Mouse (Mus musculus): ENCODE measurements around the gene Oca2. TPM values are rescaled to one million over a fixed set of nuclear protein-coding genes. Genes with fewer than 3 reads are reported as not detected.

The Oca2 gene
- polyA plus RNA-seq, 1 experiment, result not detected

DNA sequence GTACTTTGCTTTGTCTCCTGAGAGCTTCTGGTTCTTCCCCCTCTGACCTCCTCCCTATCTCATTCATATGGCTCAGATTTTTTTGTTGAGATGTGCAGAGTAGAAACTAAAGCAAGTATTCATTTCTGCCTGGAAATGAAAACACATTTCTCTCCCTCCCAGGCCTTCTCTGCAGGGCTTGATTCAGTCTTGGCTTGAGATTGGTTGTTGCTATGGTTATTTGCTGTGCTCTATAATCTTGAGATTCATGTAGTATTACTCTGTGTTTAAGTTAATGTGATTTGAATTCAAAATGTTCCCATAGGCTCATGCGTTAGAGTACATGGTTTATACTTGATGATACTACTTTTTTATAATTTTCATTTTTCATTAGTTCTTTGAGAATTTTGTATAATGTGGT lies 260.9 kb downstream of the Oca2 start:
- H3K79me2 ChIP-seq (ENCODE audit: control insufficient read depth, insufficient read depth), result no peaks in the 10 kb centered on the region
- no peaks in the 10 kb centered on the region for H3K36me3 ChIP-seq (ENCODE audit: control insufficient read depth, insufficient read depth)
- no peak overlapping the region for H3K4me3 ChIP-seq
- no peak overlapping the region for H3ac ChIP-seq (ENCODE audit: control insufficient read depth, insufficient read length)
- H3K4me2 ChIP-seq (ENCODE audit: low read depth), result no peak overlapping the region
- TF ChIP-seq MAX (IDR thresholded peaks at IDR 0.05; ENCODE audit: low read depth), result no peak
- TF ChIP-seq TCF3 (IDR thresholded peaks at IDR 0.05; ENCODE audit: insufficient read length, low read depth), result no peak
- TF ChIP-seq POLR2AphosphoS2 (IDR thresholded peaks at IDR 0.05; ENCODE audit: insufficient read length, low read depth), result no peak
- TF ChIP-seq CEBPB (IDR thresholded peaks at IDR 0.05; ENCODE audit: insufficient read depth, poor library complexity, severe bottlenecking), result no peak
- TF ChIP-seq USF1 (IDR thresholded peaks at IDR 0.05; ENCODE audit: low read depth), result no peak
- TF ChIP-seq SRF (IDR thresholded peaks at IDR 0.05; ENCODE audit: control insufficient read depth, insufficient read length, low read depth), result no peak
- TF ChIP-seq MYOD1 (IDR thresholded peaks at IDR 0.05; ENCODE audit: control insufficient read depth in 1 of 3, insufficient read length in 2 of 3, low read depth in 2 of 3), result no peak
- TF ChIP-seq TCF12 (IDR thresholded peaks at IDR 0.05; ENCODE audit: insufficient read depth, poor library complexity, severe bottlenecking), result no peak
- TF ChIP-seq POLR2A (IDR thresholded peaks at IDR 0.05; ENCODE audit: insufficient read length, low read depth), result no peak
- TF ChIP-seq MYOG (IDR thresholded peaks at IDR 0.05; ENCODE audit: control insufficient read depth in 1 of 3, insufficient read depth in 1 of 3, insufficient read length in 2 of 3, low read depth in 2 of 3), result no peak
- TF ChIP-seq E2F4 (IDR thresholded peaks at IDR 0.05; ENCODE audit: insufficient read depth), result no peak
- TF ChIP-seq REST (IDR thresholded peaks at IDR 0.05; ENCODE audit: insufficient read depth, insufficient read length), result no peak
- no peaks in the 10 kb centered on the region for H3K27me3 ChIP-seq (ENCODE audit: control insufficient read depth, insufficient read depth, insufficient read length)

DNA sequence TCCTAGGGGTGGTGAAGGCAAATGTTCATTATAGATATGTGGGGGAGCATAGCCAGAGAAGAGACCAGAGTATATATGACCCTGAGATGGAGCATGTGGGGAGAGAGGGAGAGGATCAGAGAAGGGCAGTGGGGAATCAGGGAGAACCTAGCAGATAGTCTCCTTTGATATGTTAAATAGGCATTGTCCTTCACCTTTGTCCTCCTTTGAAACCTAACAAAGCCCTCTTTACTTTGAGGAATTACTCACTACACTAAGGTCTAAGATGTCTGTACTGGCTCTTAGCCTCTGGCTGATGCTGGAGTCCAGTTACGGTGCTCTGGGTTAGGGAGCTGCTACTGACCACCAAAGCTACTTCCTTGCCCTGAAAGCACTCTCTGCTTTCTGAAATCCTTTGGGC lies 279.0 kb downstream of the Oca2 start:
- Histone ChIP-seq H3K36me3 (ENCODE audit: control insufficient read depth, insufficient read depth) (no peaks in the 10 kb centered on the region), H3K79me2 (ENCODE audit: control insufficient read depth, insufficient read depth) (no peaks in the 10 kb centered on the region), H3K4me2 (ENCODE audit: low read depth) (no peak overlapping the region), H3ac (ENCODE audit: control insufficient read depth, insufficient read length) (no peak overlapping the region), H3K4me3 (no peak overlapping the region), H3K27me3 (ENCODE audit: control insufficient read depth, insufficient read depth, insufficient read length) (no peaks in the 10 kb centered on the region)
- no peak for TF ChIP-seq POLR2A (IDR thresholded peaks at IDR 0.05; ENCODE audit: insufficient read length, low read depth)
- no peak for TF ChIP-seq MYOD1 (IDR thresholded peaks at IDR 0.05; ENCODE audit: control insufficient read depth in 1 of 3, insufficient read length in 2 of 3, low read depth in 2 of 3)
- no peak for TF ChIP-seq REST (IDR thresholded peaks at IDR 0.05; ENCODE audit: insufficient read depth, insufficient read length)
- TF ChIP-seq USF1 (IDR thresholded peaks at IDR 0.05; ENCODE audit: low read depth), result no peak
- no peak for TF ChIP-seq TCF12 (IDR thresholded peaks at IDR 0.05; ENCODE audit: insufficient read depth, poor library complexity, severe bottlenecking)

DNA sequence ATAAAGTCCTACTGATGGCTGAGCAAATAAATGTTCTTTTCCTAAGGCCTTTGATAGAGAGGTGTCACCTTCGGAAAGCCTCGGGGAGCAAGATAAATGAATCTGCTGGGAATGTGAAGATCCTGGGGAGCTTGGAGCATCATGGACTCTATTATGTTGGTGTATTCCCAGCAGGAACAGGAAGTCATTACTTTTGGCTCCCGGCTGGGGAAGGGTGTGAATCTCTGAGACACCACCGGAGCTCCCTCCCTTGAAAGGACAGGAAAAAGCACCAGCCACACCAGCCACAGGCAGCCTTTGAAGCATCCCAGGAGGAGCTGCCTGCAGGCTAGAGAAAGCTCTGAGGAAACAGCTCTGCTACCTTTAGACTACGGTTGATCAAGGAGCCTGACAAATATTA lies 280.2 kb downstream of the Oca2 start:
- Histone ChIP-seq H3ac (ENCODE audit: control insufficient read depth, insufficient read length) (no peak overlapping the region), H3K36me3 (ENCODE audit: control insufficient read depth, insufficient read depth) (no peaks in the 10 kb centered on the region), H3K27me3 (ENCODE audit: control insufficient read depth, insufficient read depth, insufficient read length) (no peaks in the 10 kb centered on the region), H3K4me3 (no peak overlapping the region), H3K4me2 (ENCODE audit: low read depth) (no peak overlapping the region), H3K79me2 (ENCODE audit: control insufficient read depth, insufficient read depth) (no peaks in the 10 kb centered on the region)
- TF ChIP-seq POLR2AphosphoS2 (IDR thresholded peaks at IDR 0.05; ENCODE audit: insufficient read length, low read depth) (no peak), MAX (IDR thresholded peaks at IDR 0.05; ENCODE audit: low read depth) (no peak), E2F4 (IDR thresholded peaks at IDR 0.05; ENCODE audit: insufficient read depth) (no peak), SRF (IDR thresholded peaks at IDR 0.05; ENCODE audit: control insufficient read depth, insufficient read length, low read depth) (no peak), MYOG (IDR thresholded peaks at IDR 0.05; ENCODE audit: control insufficient read depth in 1 of 3, insufficient read depth in 1 of 3, insufficient read length in 2 of 3, low read depth in 2 of 3) (no peak), TCF3 (IDR thresholded peaks at IDR 0.05; ENCODE audit: insufficient read length, low read depth) (no peak), CEBPB (IDR thresholded peaks at IDR 0.05; ENCODE audit: insufficient read depth, poor library complexity, severe bottlenecking) (no peak), MYOD1 (IDR thresholded peaks at IDR 0.05; ENCODE audit: control insufficient read depth in 1 of 3, insufficient read length in 2 of 3, low read depth in 2 of 3) (no peak), TCF12 (IDR thresholded peaks at IDR 0.05; ENCODE audit: insufficient read depth, poor library complexity, severe bottlenecking) (no peak), USF1 (IDR thresholded peaks at IDR 0.05; ENCODE audit: low read depth) (no peak), REST (IDR thresholded peaks at IDR 0.05; ENCODE audit: insufficient read depth, insufficient read length) (no peak), POLR2A (IDR thresholded peaks at IDR 0.05; ENCODE audit: insufficient read length, low read depth) (no peak)

DNA sequence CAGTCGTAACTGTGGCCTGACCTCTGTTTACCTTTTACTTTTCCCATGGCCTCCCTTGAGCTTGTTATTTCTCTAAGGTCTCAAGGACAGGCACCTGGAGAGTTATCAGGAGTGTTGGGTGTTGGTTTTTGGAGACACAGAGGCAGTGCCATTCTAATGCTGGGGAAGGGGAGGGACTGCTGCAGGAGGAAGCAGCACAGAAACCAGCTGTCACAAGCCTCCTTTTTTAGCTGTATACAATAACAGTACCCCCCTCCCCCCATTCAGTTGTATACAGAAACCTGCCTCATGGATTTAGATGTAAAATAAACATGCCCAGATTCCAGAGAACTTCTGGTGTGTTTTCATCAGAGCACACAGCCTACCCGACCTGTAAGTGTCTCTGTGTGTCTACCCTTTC lies 295.3 kb downstream of the Oca2 start:
- Histone ChIP-seq H3ac (ENCODE audit: control insufficient read depth, insufficient read length) (no peak overlapping the region), H3K4me3 (no peak overlapping the region), H3K36me3 (ENCODE audit: control insufficient read depth, insufficient read depth) (no peaks in the 10 kb centered on the region), H3K4me2 (ENCODE audit: low read depth) (no peak overlapping the region), H3K79me2 (ENCODE audit: control insufficient read depth, insufficient read depth) (no peaks in the 10 kb centered on the region), H3K27me3 (ENCODE audit: control insufficient read depth, insufficient read depth, insufficient read length) (no peaks in the 10 kb centered on the region)
- TF ChIP-seq MAX (IDR thresholded peaks at IDR 0.05; ENCODE audit: low read depth) (no peak), USF1 (IDR thresholded peaks at IDR 0.05; ENCODE audit: low read depth) (no peak), CEBPB (IDR thresholded peaks at IDR 0.05; ENCODE audit: insufficient read depth, poor library complexity, severe bottlenecking) (no peak), SRF (IDR thresholded peaks at IDR 0.05; ENCODE audit: control insufficient read depth, insufficient read length, low read depth) (no peak), POLR2A (IDR thresholded peaks at IDR 0.05; ENCODE audit: insufficient read length, low read depth) (no peak), POLR2AphosphoS2 (IDR thresholded peaks at IDR 0.05; ENCODE audit: insufficient read length, low read depth) (no peak), MYOG (IDR thresholded peaks at IDR 0.05; ENCODE audit: control insufficient read depth in 1 of 3, insufficient read depth in 1 of 3, insufficient read length in 2 of 3, low read depth in 2 of 3) (no peak), E2F4 (IDR thresholded peaks at IDR 0.05; ENCODE audit: insufficient read depth) (no peak), MYOD1 (IDR thresholded peaks at IDR 0.05; ENCODE audit: control insufficient read depth in 1 of 3, insufficient read length in 2 of 3, low read depth in 2 of 3) (no peak), REST (IDR thresholded peaks at IDR 0.05; ENCODE audit: insufficient read depth, insufficient read length) (no peak), TCF12 (IDR thresholded peaks at IDR 0.05; ENCODE audit: insufficient read depth, poor library complexity, severe bottlenecking) (no peak), TCF3 (IDR thresholded peaks at IDR 0.05; ENCODE audit: insufficient read length, low read depth) (no peak)

DNA sequence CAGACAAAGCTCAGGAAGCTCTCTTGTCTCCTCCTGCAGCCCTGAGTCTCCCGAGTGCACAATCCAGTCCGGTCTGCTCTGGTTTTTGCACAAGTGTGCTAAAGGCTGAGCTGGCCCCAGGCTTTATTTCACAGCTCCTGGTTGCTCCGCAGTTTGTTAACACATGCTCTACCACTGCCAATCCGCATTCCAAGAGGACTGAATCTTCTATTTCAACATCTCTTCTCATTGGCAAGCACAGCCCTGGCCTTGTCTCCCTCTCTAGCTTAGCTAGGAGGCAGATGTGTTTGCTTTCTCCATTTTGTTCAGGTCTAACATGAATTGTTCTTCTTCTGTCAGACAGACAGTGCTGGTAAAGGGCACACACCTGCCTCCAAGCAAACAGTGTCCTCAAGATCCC lies 309.7 kb downstream of the Oca2 start:
- TF ChIP-seq TCF3 (IDR thresholded peaks at IDR 0.05; ENCODE audit: insufficient read length, low read depth) (no peak), MYOD1 (IDR thresholded peaks at IDR 0.05; ENCODE audit: control insufficient read depth in 1 of 3, insufficient read length in 2 of 3, low read depth in 2 of 3) (no peak), POLR2A (IDR thresholded peaks at IDR 0.05; ENCODE audit: insufficient read length, low read depth) (no peak), MAX (IDR thresholded peaks at IDR 0.05; ENCODE audit: low read depth) (no peak), POLR2AphosphoS2 (IDR thresholded peaks at IDR 0.05; ENCODE audit: insufficient read length, low read depth) (no peak), E2F4 (IDR thresholded peaks at IDR 0.05; ENCODE audit: insufficient read depth) (no peak), SRF (IDR thresholded peaks at IDR 0.05; ENCODE audit: control insufficient read depth, insufficient read length, low read depth) (no peak), TCF12 (IDR thresholded peaks at IDR 0.05; ENCODE audit: insufficient read depth, poor library complexity, severe bottlenecking) (no peak), USF1 (IDR thresholded peaks at IDR 0.05; ENCODE audit: low read depth) (no peak), CEBPB (IDR thresholded peaks at IDR 0.05; ENCODE audit: insufficient read depth, poor library complexity, severe bottlenecking) (no peak), MYOG (IDR thresholded peaks at IDR 0.05; ENCODE audit: control insufficient read depth in 1 of 3, insufficient read depth in 1 of 3, insufficient read length in 2 of 3, low read depth in 2 of 3) (no peak), REST (IDR thresholded peaks at IDR 0.05; ENCODE audit: insufficient read depth, insufficient read length) (no peak)
- H3ac ChIP-seq (ENCODE audit: control insufficient read depth, insufficient read length), result no peak overlapping the region
- H3K4me2 ChIP-seq (ENCODE audit: low read depth), result no peak overlapping the region
- no peak overlapping the region for H3K4me3 ChIP-seq
- no peaks in the 10 kb centered on the region for H3K79me2 ChIP-seq (ENCODE audit: control insufficient read depth, insufficient read depth)
- no peaks in the 10 kb centered on the region for H3K27me3 ChIP-seq (ENCODE audit: control insufficient read depth, insufficient read depth, insufficient read length)
- no peaks in the 10 kb centered on the region for H3K36me3 ChIP-seq (ENCODE audit: control insufficient read depth, insufficient read depth)

Data from myocyte (in vitro differentiated cells).